Mouse (Mus musculus): ENCODE data around the gene Slc2a4.

GRCm38 (mm10) chr11:69939731-69940130 is 8.3 kb downstream of the Slc2a4 start:
- TF ChIP-seq MYOG (IDR thresholded peaks at IDR 0.05; ENCODE audit: control insufficient read depth in 1 of 3, insufficient read depth in 1 of 3, insufficient read length in 2 of 3, low read depth in 2 of 3) (no peak), POLR2AphosphoS2 (IDR thresholded peaks at IDR 0.05; ENCODE audit: insufficient read length, low read depth) (no peak), POLR2A (IDR thresholded peaks at IDR 0.05; ENCODE audit: insufficient read length, low read depth) (no peak), E2F4 (IDR thresholded peaks at IDR 0.05; ENCODE audit: insufficient read depth) (no peak), SRF (IDR thresholded peaks at IDR 0.05; ENCODE audit: control insufficient read depth, insufficient read length, low read depth) (no peak), TCF3 (IDR thresholded peaks at IDR 0.05; ENCODE audit: insufficient read length, low read depth) (no peak), MYOD1 (IDR thresholded peaks at IDR 0.05; ENCODE audit: control insufficient read depth in 1 of 3, insufficient read length in 2 of 3, low read depth in 2 of 3) (no peak), MAX (IDR thresholded peaks at IDR 0.05; ENCODE audit: low read depth) (no peak), USF1 (IDR thresholded peaks at IDR 0.05; ENCODE audit: low read depth) (no peak), TCF12 (IDR thresholded peaks at IDR 0.05; ENCODE audit: insufficient read depth, poor library complexity, severe bottlenecking) (no peak), CEBPB (IDR thresholded peaks at IDR 0.05; ENCODE audit: insufficient read depth, poor library complexity, severe bottlenecking) (no peak)
